Comparison of ENCODE assay signal across 8 mouse cellular contexts in the genomic region with DNA sequence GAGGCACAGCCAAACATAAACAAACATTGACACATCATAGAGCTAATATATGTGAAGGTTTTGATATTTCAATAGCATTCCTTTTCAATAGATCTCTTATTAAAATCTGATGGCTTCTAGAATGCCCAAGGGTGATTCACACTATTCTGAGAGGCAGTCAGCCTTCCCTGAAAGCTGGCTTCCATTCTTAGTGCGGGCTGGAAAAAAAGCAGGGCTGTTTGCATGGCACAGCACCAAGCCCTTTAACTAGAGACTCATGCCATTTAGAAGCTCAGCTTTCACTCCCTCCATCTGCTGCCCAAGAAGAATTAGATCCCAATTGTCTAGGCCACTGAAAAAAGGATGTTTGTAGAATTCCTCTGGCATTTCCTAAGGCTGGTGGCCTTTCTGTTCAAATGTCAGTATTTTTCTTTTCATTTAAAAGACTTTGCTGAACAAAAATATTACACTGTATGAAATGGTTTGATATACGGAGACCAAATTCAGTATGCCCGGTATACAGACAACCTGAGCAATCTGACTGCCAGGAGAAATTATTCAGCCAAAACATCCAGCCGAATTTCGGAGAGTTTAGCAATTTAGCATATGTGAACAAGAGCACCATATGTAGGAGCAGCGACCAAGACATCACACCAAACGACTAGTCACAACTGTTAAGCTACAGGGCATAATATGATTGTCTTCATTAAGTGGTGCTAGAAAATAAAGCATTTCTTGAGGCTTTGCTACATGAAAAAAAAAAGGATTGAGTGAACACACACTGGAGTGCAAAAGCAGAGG.
DNase-seq lines count a peak whose midpoint lies in the region; ATAC-seq and TF ChIP-seq lines count a peak whose summit lies in the region.

No protein-coding gene starts in this region.

- no peaks in the 10 kb centered on the region for H3K36me3 ChIP-seq in lung, embryonic 14.5 days (ENCODE audit: insufficient read depth)

- H3K9ac ChIP-seq in lung, embryonic 14.5 days: no peak overlapping the region

- peak overlapping the region; percentile 6; the same call in 1 of the 2 replicates for H3K27ac ChIP-seq in lung, embryonic 14.5 days (ENCODE audit: low read depth)

- peak; percentile 49; the same call in 1 of the 2 replicates for ATAC-seq in lung, embryonic 14.5 days (ENCODE audit: insufficient read depth)

- H3K4me2 ChIP-seq in lung, embryonic 14.5 days: no peak overlapping the region

- H3K9me3 ChIP-seq in lung, embryonic 14.5 days (ENCODE audit: low read depth, low read length): no peaks in the 10 kb centered on the region

- 62% methylated on average over 7 of the region's 7 CpGs for WGBS in lung, embryonic 14.5 days

- DNase-seq in lung, embryonic 14.5 days: peak; percentile 37
- no peak for DNase-seq in lung, adult 18-20 months
- DNase-seq in cerebellum, postnatal 14 days: peak; percentile 88 to 89
- peak; percentile 71 for DNase-seq in layer of hippocampus, adult 9-11 months
- peak; percentile 53 to 60 for DNase-seq in right cerebral cortex, adult 2 months (ENCODE audit: low spot score in 2 of 2)
- no peak for DNase-seq in urinary bladder, adult 18-20 months (ENCODE audit: low spot score in 2 of 2)
- DNase-seq in kidney, postnatal 36 days: no peak
- DNase-seq in adrenal gland, adult (ENCODE audit: inconsistent age in 2 of 2, low spot score in 1 of 2): no peak

- H3K4me1 ChIP-seq in lung, embryonic 14.5 days (ENCODE audit: insufficient read depth): no peaks in the 10 kb centered on the region

- no peak for TF ChIP-seq CTCF in lung, embryonic 14.5 days (IDR thresholded peaks at IDR 0.05; ENCODE audit: low read depth)

- H3K4me3 ChIP-seq in lung, embryonic 14.5 days (ENCODE audit: low read depth, low read length): no peak overlapping the region

- H3K27me3 ChIP-seq in lung, embryonic 14.5 days (ENCODE audit: insufficient read depth, low read length): no peaks in the 10 kb centered on the region

Comparison
In these comparisons a context has a peak if more than half of its experiments do, and no peak if none do; other contexts are left out.
1. DNase-seq: peak in lung, embryonic 14.5 days (single experiment), cerebellum, postnatal 14 days (2 of 2), layer of hippocampus, adult 9-11 months (single experiment) and right cerebral cortex, adult 2 months (2 of 2); none in lung, adult 18-20 months (0 of 2), urinary bladder, adult 18-20 months (0 of 2), kidney, postnatal 36 days (0 of 2) and adrenal gland, adult (0 of 2).